14 mouse cellular contexts compared by ENCODE assay signal in the genomic region with DNA sequence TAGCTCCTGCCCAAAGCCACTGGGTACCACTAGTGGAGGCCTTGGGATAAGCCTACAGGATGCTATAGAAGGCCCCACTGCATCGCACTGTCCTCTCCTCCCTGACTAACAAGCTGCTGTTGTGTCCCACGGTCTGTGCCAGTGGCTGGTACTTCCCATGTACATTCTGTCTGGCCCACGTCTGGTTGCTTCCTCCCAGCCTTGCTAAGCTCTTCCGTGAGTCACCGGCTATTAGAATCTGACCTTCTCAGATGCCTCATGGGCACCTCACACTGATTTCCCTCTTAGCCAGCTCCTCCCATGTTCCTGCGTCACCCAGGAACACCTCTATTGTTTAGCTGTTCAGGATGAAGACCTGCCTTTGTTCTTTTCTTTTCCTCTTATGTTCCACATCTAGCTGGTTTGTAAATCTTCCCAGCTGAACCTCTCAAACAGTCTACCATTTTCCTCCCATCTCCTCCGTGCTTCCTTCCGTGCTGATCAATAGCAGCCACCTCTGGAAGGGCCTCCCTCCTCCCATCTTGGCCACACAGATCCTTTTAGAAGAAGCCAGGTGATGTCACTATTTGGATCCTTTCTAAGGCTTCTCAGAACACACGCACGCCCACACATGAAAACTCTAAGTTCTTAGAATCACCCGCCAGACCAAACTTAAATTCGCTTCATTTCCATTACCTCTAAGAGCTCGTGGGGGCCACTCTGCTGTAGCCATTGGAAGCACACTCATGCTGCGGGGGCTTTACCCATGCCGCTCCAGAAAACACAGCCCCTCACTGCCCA.
DNase-seq lines count a peak whose midpoint lies in the region; ATAC-seq and TF ChIP-seq lines count a peak whose summit lies in the region.
"Had no signal": no experiment of that assay in that cellular context is flagged by ENCODE, and none has a peak within 500 bp of the region (broad histone marks: within the 10 kb centered on the region; RNA-seq: fewer than 3 reads in every experiment).

No protein-coding gene starts in this region.

- H3K27ac ChIP-seq in hindbrain, embryonic 10.5 days = 0 out of 2 replicates have a peak overlapping the region, but pooled peaks have one; percentile 5
- H3K27ac ChIP-seq in hindbrain, embryonic 11.5 days (ENCODE audit: low read depth, low read length) = no peak overlapping the region
- no peak overlapping the region for H3K27ac ChIP-seq in midbrain, postnatal 0 days (ENCODE audit: low read depth, low read length)
- H3K27ac ChIP-seq: hindbrain, embryonic 12.5 days had no signal

- ATAC-seq in hindbrain, embryonic 11.5 days (ENCODE audit: low FRiP score) = no peak
- ATAC-seq in midbrain, postnatal 0 days (ENCODE audit: low FRiP score) = no peak
- ATAC-seq: liver, postnatal 0 days had no signal

- no peak overlapping the region for H3K9ac ChIP-seq in hindbrain, embryonic 11.5 days (ENCODE audit: low read depth, low read length)
- H3K9ac ChIP-seq in midbrain, postnatal 0 days (replicated peaks; ENCODE audit: low read length, poor library complexity, severe bottlenecking) = no peak overlapping the region
- H3K9ac ChIP-seq: hindbrain, embryonic 12.5 days; liver, postnatal 0 days had no signal

- peaks cover 15% of the 10 kb centered on the region; the same call in 1 of the 2 replicates for H3K4me1 ChIP-seq in hindbrain, embryonic 10.5 days (replicated peaks)
- H3K4me1 ChIP-seq in hindbrain, embryonic 11.5 days (replicated peaks; ENCODE audit: control insufficient read depth, insufficient read depth, low read length) = no peaks in the 10 kb centered on the region
- H3K4me1 ChIP-seq in midbrain, postnatal 0 days (ENCODE audit: insufficient read depth, low read length) = no peaks in the 10 kb centered on the region

- TF ChIP-seq CTCF in midbrain, postnatal 0 days (IDR thresholded peaks at IDR 0.05) = no peak

- DNase-seq in adrenal gland, adult (ENCODE audit: inconsistent age in 2 of 2, low spot score in 1 of 2) = peak; percentile 78 to 88
- no peak for DNase-seq in adrenal gland, postnatal 4 days (ENCODE audit: low spot score in 2 of 2)
- no peak for DNase-seq in hindbrain, embryonic 10.5 days (ENCODE audit: low spot score)
- DNase-seq in hindbrain, embryonic 11.5 days (ENCODE audit: low spot score) = no peak
- DNase-seq in fat pad, adult 2 months (ENCODE audit: extremely low read depth, low read depth, low spot score) = peak; percentile 68
- DNase-seq in midbrain, postnatal 0 days (ENCODE audit: low spot score) = no peak
- no peak for DNase-seq in B cell, adult 2 months
- DNase-seq in yolk sac, embryonic 10.5 days (ENCODE audit: low spot score) = no peak
- DNase-seq: cerebellum, postnatal 36 days; kidney, adult 8-10 months; left cerebral cortex, postnatal 4 days; liver, postnatal 0 days; right cerebral cortex, postnatal 25 days had no signal

- H3K36me3 ChIP-seq in hindbrain, embryonic 10.5 days = peaks cover 19% of the 10 kb centered on the region
- H3K36me3 ChIP-seq in hindbrain, embryonic 11.5 days (ENCODE audit: control insufficient read depth, insufficient read depth, low read length) = no peaks in the 10 kb centered on the region
- no peaks in the 10 kb centered on the region for H3K36me3 ChIP-seq in midbrain, postnatal 0 days (ENCODE audit: insufficient read depth, low read length)

- no peak overlapping the region for H3K4me2 ChIP-seq in hindbrain, embryonic 11.5 days (replicated peaks; ENCODE audit: low read depth, low read length)
- H3K4me2 ChIP-seq in midbrain, postnatal 0 days (ENCODE audit: low read depth, low read length, poor library complexity, severe bottlenecking) = no peak overlapping the region
- H3K4me2 ChIP-seq: hindbrain, embryonic 12.5 days had no signal

- H3K4me3 ChIP-seq in hindbrain, embryonic 10.5 days = no peak overlapping the region
- H3K4me3 ChIP-seq in hindbrain, embryonic 11.5 days (ENCODE audit: low read depth, low read length) = no peak overlapping the region
- H3K4me3 ChIP-seq in midbrain, postnatal 0 days (ENCODE audit: low read depth, low read length) = no peak overlapping the region
- H3K4me3 ChIP-seq: hindbrain, embryonic 12.5 days had no signal

- no peaks in the 10 kb centered on the region for H3K27me3 ChIP-seq in hindbrain, embryonic 10.5 days (ENCODE audit: insufficient read depth, poor library complexity, severe bottlenecking)
- H3K27me3 ChIP-seq in hindbrain, embryonic 11.5 days (ENCODE audit: control insufficient read depth, insufficient read depth, low read length) = no peaks in the 10 kb centered on the region
- no peaks in the 10 kb centered on the region for H3K27me3 ChIP-seq in midbrain, postnatal 0 days (ENCODE audit: insufficient read depth, low read length)
- H3K27me3 ChIP-seq: hindbrain, embryonic 12.5 days had no signal

- H3K9me3 ChIP-seq in hindbrain, embryonic 10.5 days = no peaks in the 10 kb centered on the region
- no peaks in the 10 kb centered on the region for H3K9me3 ChIP-seq in hindbrain, embryonic 11.5 days (ENCODE audit: control insufficient read depth, low read length)
- no peaks in the 10 kb centered on the region for H3K9me3 ChIP-seq in midbrain, postnatal 0 days (ENCODE audit: low read length)
- H3K9me3 ChIP-seq: hindbrain, embryonic 12.5 days had no signal

- WGBS in hindbrain, embryonic 10.5 days = 84% methylated on average over 15 of the region's 15 CpGs
- 83% methylated on average over 15 of the region's 15 CpGs for WGBS in hindbrain, embryonic 11.5 days
- 77% methylated on average over 15 of the region's 15 CpGs for WGBS in midbrain, postnatal 0 days

Comparison
In these comparisons a context has a peak if more than half of its experiments do, and no peak if none do; other contexts are left out.
1. DNase-seq: peak in adrenal gland, adult (2 of 2) and fat pad, adult 2 months (single experiment); none in adrenal gland, postnatal 4 days (0 of 2), hindbrain, embryonic 10.5 days (single experiment), hindbrain, embryonic 11.5 days (single experiment), midbrain, postnatal 0 days (single experiment), B cell, adult 2 months (0 of 2) and yolk sac, embryonic 10.5 days (single experiment).